Mouse (Mus musculus) gastrocnemius, postnatal 25 days (tissue): ENCODE measurements around the gene Hmga1. TPM values are rescaled to one million over a fixed set of nuclear protein-coding genes. Genes with fewer than 3 reads are reported as not detected.

Experiments
- DNase-seq: peaks from one replicate; pipeline ENCODE4 v3.0.0; 2022
- long read RNA-seq, 2 experiments: library from polyadenylated mRNA; stranded (forward); transcript quantifications; one replicate each; pipeline ENCODE4 v2.0.0; 2021
- total RNA-seq, 2 experiments: library from RNA; stranded (reverse); gene quantifications; 1 replicate in 1 of 2; 2 replicates in 1 of 2; pipeline ENCODE4 v1.2.3; 2021

Hmga1 gene
- total RNA-seq, result 10 to 100 TPM; 24.6 to 24.7 TPM
- long read RNA-seq, experiment 1, transcript Hmga1-213 (5 exons, 2,001 nt), result minor isoform, 8 of 52 reads
- long read RNA-seq, experiment 1, transcript Hmga1-201 (5 exons, 1,631 nt), result minor isoform, 6 of 52 reads
- long read RNA-seq, experiment 1, transcript Hmga1-216 (5 exons, 1,681 nt), result major isoform, 9 of 52 reads
- long read RNA-seq, experiment 1, partial matches to known transcripts, result 1 of 52 reads
- long read RNA-seq, experiment 1, other reads (novel, unspliced or antisense), result 21 of 52 reads
- long read RNA-seq, experiment 2, transcript Hmga1-216 (5 exons, 1,681 nt), result minor isoform, 7 of 40 reads
- long read RNA-seq, experiment 2, transcript Hmga1-213 (5 exons, 2,001 nt), result major isoform, 9 of 40 reads
- long read RNA-seq, experiment 2, partial matches to known transcripts, result 0 of 40 reads
- long read RNA-seq, experiment 2, other reads (novel, unspliced or antisense), result 14 of 40 reads

- peak; percentile 87 for DNase-seq
These were observed at the start of gene Hmga1 for GRCm38 (mm10) chr17:27556315-27557011. TSS of gene Hmga1 (plus strand) at chr17:27556497.

GRCm38 (mm10) chr17:27506871-27507590, 49.3 kb upstream of the Hmga1 start:
- no peak for DNase-seq

GRCm38 (mm10) chr17:27507591-27507945, 48.7 kb upstream of the Hmga1 start:
- no peak for DNase-seq

- no peak for DNase-seq
These were observed 48.3 kb upstream of the Hmga1 start for GRCm38 (mm10) chr17:27508002-27508401.

- DNase-seq, result no peak
These were observed 47.8 kb upstream of the Hmga1 start for GRCm38 (mm10) chr17:27508513-27508912.

GRCm38 (mm10) chr17:27509056-27509455, 47.2 kb upstream of the Hmga1 start:
- no peak for DNase-seq

- DNase-seq, result no peak
These were observed 45.8 kb upstream of the Hmga1 start for GRCm38 (mm10) chr17:27510258-27511124.

- DNase-seq, result no peak
These were observed 45.1 kb upstream of the Hmga1 start for GRCm38 (mm10) chr17:27511125-27511735.

GRCm38 (mm10) chr17:27511865-27512618, 44.3 kb upstream of the Hmga1 start:
- DNase-seq, result no peak

- no peak for DNase-seq
These were observed 43.6 kb upstream of the Hmga1 start for GRCm38 (mm10) chr17:27512619-27513161.

GRCm38 (mm10) chr17:27513279-27513915, 42.9 kb upstream of the Hmga1 start:
- no peak for DNase-seq

GRCm38 (mm10) chr17:27513916-27514762, 42.2 kb upstream of the Hmga1 start:
- no peak for DNase-seq

GRCm38 (mm10) chr17:27518296-27518695, 38.0 kb upstream of the Hmga1 start:
- DNase-seq, result no peak

GRCm38 (mm10) chr17:27518700-27519595, 37.3 kb upstream of the Hmga1 start:
- DNase-seq, result no peak

GRCm38 (mm10) chr17:27520557-27520956, 35.7 kb upstream of the Hmga1 start:
- DNase-seq, result no peak

- DNase-seq, result no peak
These were observed 35.0 kb upstream of the Hmga1 start, which contains the start of gene Grm4 for GRCm38 (mm10) chr17:27521303-27521702. TSS of gene Grm4 (minus strand) at chr17:27521403.

GRCm38 (mm10) chr17:27523121-27523520, 33.2 kb upstream of the Hmga1 start:
- no peak for DNase-seq

GRCm38 (mm10) chr17:27527188-27527587, 29.1 kb upstream of the Hmga1 start:
- DNase-seq, result no peak
